Mouse (Mus musculus): ENCODE data around the gene Hyal1.

The Hyal1 gene

GRCm38 (mm10) chr9:107624539-107624938 is 47.8 kb downstream of the Hyal1 start:
- peak; percentile 76 to 79 for DNase-seq

GRCm38 (mm10) chr9:107624951-107625350 is 48.2 kb downstream of the Hyal1 start:
- DNase-seq, result no peak

GRCm38 (mm10) chr9:107625351-107626128 is 48.8 kb downstream of the Hyal1 start:
- DNase-seq, result no peak

GRCm38 (mm10) chr9:107626158-107626843 is 49.6 kb downstream of the Hyal1 start:
- no peak for DNase-seq

- peak; percentile 77 to 88 for DNase-seq
Measured at GRCm38 (mm10) chr9:107626844-107627277, 50.1 kb downstream of the Hyal1 start.

GRCm38 (mm10) chr9:107627387-107628255 is 50.9 kb downstream of the Hyal1 start:
- DNase-seq, result no peak

- peak; percentile 72 to 73 for DNase-seq
Measured at GRCm38 (mm10) chr9:107628721-107629410, 52.1 kb downstream of the Hyal1 start.

- no peak for DNase-seq
Measured at GRCm38 (mm10) chr9:107629411-107629730, 52.6 kb downstream of the Hyal1 start.

- no peak for DNase-seq
Measured at GRCm38 (mm10) chr9:107629901-107630425, 53.2 kb downstream of the Hyal1 start.

GRCm38 (mm10) chr9:107630576-107630975 is 53.8 kb downstream of the Hyal1 start:
- no peak for DNase-seq

Data from lung, adult 18-20 months (tissue).